Comparison of ENCODE assay signal across 18 mouse cellular contexts in the genomic region with DNA sequence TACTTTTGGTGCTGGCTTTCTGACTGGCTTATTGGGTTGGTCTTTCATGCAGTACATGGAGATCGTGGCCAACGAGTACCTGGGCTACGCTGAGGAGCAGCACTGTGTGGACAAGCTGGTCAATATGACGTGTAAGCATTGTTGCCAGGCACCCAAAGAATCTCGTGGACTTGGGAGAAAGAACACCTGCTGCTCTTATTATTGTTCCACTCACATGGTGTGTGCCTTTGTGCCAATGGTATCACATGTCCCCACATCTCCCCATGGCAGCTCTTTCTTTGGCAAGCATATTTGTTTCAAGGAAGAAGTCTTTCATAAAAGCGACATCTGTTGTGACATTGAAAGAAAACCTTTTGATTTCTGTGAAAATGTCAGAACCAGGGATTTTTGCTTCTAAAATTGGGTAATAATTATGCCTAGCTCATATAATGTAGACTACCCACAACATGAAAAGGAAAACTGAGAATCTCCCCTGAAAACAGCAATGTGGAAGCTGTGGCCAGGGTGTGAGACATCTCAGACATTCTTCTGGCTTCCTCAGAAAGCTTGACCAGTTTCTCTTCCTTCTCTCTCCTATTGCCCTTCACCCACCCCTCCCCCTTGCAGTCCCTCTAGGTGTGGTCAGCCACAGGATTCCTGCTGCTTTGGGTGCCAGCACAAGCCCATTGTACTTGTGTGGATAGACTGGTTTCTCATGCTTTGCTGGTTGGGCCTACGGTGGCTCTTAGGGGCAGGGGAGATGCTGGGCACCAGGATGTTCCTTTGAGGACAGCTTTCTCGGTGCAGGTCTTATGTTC. TPM values are rescaled to one million over a fixed set of nuclear protein-coding genes. Genes with fewer than 3 reads are reported as not detected.
A peak's percentile ranks its signal among the peaks of the same experiment; 100 is the strongest.
DNase-seq lines count a peak whose midpoint lies in the region; ATAC-seq and TF ChIP-seq lines count a peak whose summit lies in the region.
"Had no signal": no experiment of that assay in that cellular context is flagged by ENCODE, and none has a peak within 500 bp of the region (broad histone marks: within the 10 kb centered on the region; RNA-seq: fewer than 3 reads in every experiment).

No protein-coding gene starts in this region.

- peak; percentile 83 for ATAC-seq in common myeloid progenitor, adult 5-6 weeks (replicated peaks; ENCODE audit: low read depth, poor library complexity, severe bottlenecking)
- ATAC-seq in stomach, embryonic 15.5 days (ENCODE audit: insufficient read depth, low FRiP score, low read depth): peak; percentile 47; the same call in 1 of the 2 replicates
- ATAC-seq: midbrain, embryonic 13.5 days had no signal

- no peaks in the 10 kb centered on the region for H3K4me1 ChIP-seq in stomach, embryonic 15.5 days
- H3K4me1 ChIP-seq: forebrain, embryonic 12.5 days; heart, embryonic 12.5 days; lung, embryonic 15.5 days; midbrain, embryonic 13.5 days; neural tube, embryonic 13.5 days had no signal

- no peaks in the 10 kb centered on the region for H3K27me3 ChIP-seq in stomach, embryonic 15.5 days (replicated peaks)
- H3K27me3 ChIP-seq: forebrain, embryonic 12.5 days; heart, embryonic 12.5 days; lung, embryonic 15.5 days; midbrain, embryonic 13.5 days; neural tube, embryonic 13.5 days had no signal

- H3K4me2 ChIP-seq in stomach, embryonic 15.5 days: no peak overlapping the region
- H3K4me2 ChIP-seq: forebrain, embryonic 12.5 days; heart, embryonic 12.5 days; lung, embryonic 15.5 days; midbrain, embryonic 13.5 days; neural tube, embryonic 13.5 days had no signal

- H3K36me3 ChIP-seq in stomach, embryonic 15.5 days: no peaks in the 10 kb centered on the region
- H3K36me3 ChIP-seq: forebrain, embryonic 12.5 days; heart, embryonic 12.5 days; lung, embryonic 15.5 days; midbrain, embryonic 13.5 days; neural tube, embryonic 13.5 days had no signal

- peak overlapping the region; percentile 77 for H3K27ac ChIP-seq in layer of hippocampus, adult 2 months
- H3K27ac ChIP-seq in stomach, embryonic 15.5 days: no peak overlapping the region
- H3K27ac ChIP-seq: forebrain, embryonic 12.5 days; gastrocnemius, adult 2 months; lung, embryonic 15.5 days; midbrain, embryonic 13.5 days; neural tube, embryonic 13.5 days had no signal

- peak; percentile 35 to 44 for DNase-seq in layer of hippocampus, adult 2 months (ENCODE audit: low spot score in 2 of 2)
- no peak for DNase-seq in layer of hippocampus, postnatal 10 days (ENCODE audit: low spot score in 2 of 2)
- DNase-seq in lung, postnatal 10 days: peak; percentile 14
- DNase-seq in embryo, embryonic 10.5 days (ENCODE audit: low spot score): no peak
- no peak for DNase-seq in kidney, postnatal 4 days
- DNase-seq: cerebellum, adult 9-10 months; gastrocnemius, adult 2 months; kidney, postnatal 25 days; liver had no signal

- WGBS in stomach, embryonic 15.5 days: 60% methylated on average over 8 of the region's 8 CpGs

- H3K4me3 ChIP-seq in layer of hippocampus, adult 2 months: no peak overlapping the region
- H3K4me3 ChIP-seq in stomach, embryonic 15.5 days (replicated peaks): no peak overlapping the region
- H3K4me3 ChIP-seq: forebrain, embryonic 12.5 days; gastrocnemius, adult 2 months; heart, embryonic 12.5 days; lung, embryonic 15.5 days; midbrain, embryonic 13.5 days; neural tube, embryonic 13.5 days had no signal

- TF ChIP-seq CTCF in layer of hippocampus, adult 2 months (conservative IDR thresholded peaks at IDR 0.05): no peak

- no peaks in the 10 kb centered on the region for H3K9me3 ChIP-seq in stomach, embryonic 15.5 days
- H3K9me3 ChIP-seq: forebrain, embryonic 12.5 days; heart, embryonic 12.5 days; lung, embryonic 15.5 days; midbrain, embryonic 13.5 days; neural tube, embryonic 13.5 days had no signal

- no peak overlapping the region for H3K9ac ChIP-seq in stomach, embryonic 15.5 days
- H3K9ac ChIP-seq: forebrain, embryonic 12.5 days; heart, embryonic 12.5 days; lung, embryonic 15.5 days; midbrain, embryonic 13.5 days; neural tube, embryonic 13.5 days had no signal

RNA-seq across cellular contexts. Expression of a gene that starts 39.7 kb away (rescaled TPM):
- total RNA-seq in layer of hippocampus, adult 2 months (2021): 1 to 10 TPM; 4.8 to 5.6 TPM
- 1 to 10 TPM; 1.9 to 2.6 TPM for total RNA-seq in layer of hippocampus, postnatal 10 days (2021)
- 0.05 TPM in 1 of 2 replicates, not detected in the other for total RNA-seq in common myeloid progenitor, adult 5-6 weeks (2017)
- 0.03 and 0.04 TPM in 2 replicates for polyA plus RNA-seq in stomach, embryonic 15.5 days (2015; fragmentation: Nextera tagmentation; extraction: Ambion mirVana)
- total RNA-seq: hematopoietic stem cell, adult 5-6 weeks had no signal
- polyA plus RNA-seq: heart, embryonic 12.5 days; small intestine, adult 2 months had no signal

Comparison
In these comparisons a context has a peak if more than half of its experiments do, and no peak if none do; other contexts are left out.
1. DNase-seq: peak in layer of hippocampus, adult 2 months (2 of 2) and lung, postnatal 10 days (single experiment); none in layer of hippocampus, postnatal 10 days (0 of 2), embryo, embryonic 10.5 days (single experiment) and kidney, postnatal 4 days (0 of 2).